Mouse (Mus musculus) layer of hippocampus, adult 18-20 months (tissue): ENCODE data around the gene Cd82. TPM values are rescaled to one million over a fixed set of nuclear protein-coding genes. Genes with fewer than 3 reads are reported as not detected.

Experiments used
- DNase-seq, 2 experiments: peaks; one replicate each; pipeline ENCODE4 v3.0.0; 2022; ENCODE audit warnings: low spot score in 2 of 2
- long read RNA-seq: library from polyadenylated mRNA; stranded (forward); transcript quantifications from one replicate; pipeline ENCODE4 v2.0.0, GENCODE M21; 2021
- total RNA-seq, 2 experiments: library from RNA; stranded (reverse); gene quantifications; 2 replicates each; pipeline ENCODE4 v1.2.3; 2021

Gene Cd82
- total RNA-seq: 10 to 100 TPM; 22.4 to 23.5 TPM
- long read RNA-seq, transcript Cd82-201 (10 exons, 1,824 nt): major isoform, 10 of 11 reads
- long read RNA-seq, partial matches to known transcripts: 0 of 11 reads
- long read RNA-seq, other reads (novel, unspliced or antisense): 0 of 11 reads

DNA sequence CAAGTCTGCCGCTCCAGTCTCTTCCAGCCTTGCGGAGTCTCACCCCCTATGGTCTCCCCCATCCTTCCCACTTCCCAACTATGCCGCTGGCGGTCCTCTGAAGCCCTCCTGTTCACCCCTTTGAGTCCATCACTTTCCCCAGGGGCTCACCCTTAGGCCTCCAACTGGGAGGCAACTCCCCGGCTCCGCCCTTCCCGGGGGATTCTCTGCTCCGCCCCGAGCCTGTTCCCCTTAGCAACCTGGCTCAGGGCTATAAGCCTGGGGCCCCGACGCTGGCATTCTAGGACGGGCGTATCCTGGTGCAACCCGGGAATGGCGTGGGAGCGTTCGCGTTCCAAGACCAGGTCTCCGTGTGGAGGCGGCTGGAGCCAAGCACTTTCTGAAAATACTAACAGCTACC lies at the start of gene Cd82:
Cd82 (minus strand) TSS at position 381 of the 400 bp plus-strand sequence.
- DNase-seq: no peak

GRCm38 (mm10) chr2:93512130-93512529 lies 49.2 kb upstream of the Cd82 start:
- DNase-seq: no peak

DNA sequence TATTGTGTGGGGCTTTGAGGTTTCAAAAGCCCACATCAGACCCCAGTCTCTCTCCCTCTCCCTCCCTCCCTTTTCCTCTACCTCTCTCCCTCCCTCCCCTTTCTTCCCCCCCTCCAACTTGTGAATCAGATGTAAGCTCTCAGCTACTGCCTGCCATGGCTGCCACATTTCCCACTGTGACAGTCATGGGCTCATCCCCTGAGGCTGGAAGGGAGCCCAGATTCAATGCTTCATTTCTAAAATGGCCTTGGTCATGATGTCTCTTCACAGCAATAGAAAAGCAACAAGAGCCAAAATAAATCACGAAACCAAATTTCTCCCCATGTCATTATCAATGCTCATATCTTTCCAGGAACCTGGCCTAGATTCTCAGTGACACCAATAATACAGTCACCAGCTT lies 47.9 kb upstream of the Cd82 start:
- DNase-seq: no peak

DNA sequence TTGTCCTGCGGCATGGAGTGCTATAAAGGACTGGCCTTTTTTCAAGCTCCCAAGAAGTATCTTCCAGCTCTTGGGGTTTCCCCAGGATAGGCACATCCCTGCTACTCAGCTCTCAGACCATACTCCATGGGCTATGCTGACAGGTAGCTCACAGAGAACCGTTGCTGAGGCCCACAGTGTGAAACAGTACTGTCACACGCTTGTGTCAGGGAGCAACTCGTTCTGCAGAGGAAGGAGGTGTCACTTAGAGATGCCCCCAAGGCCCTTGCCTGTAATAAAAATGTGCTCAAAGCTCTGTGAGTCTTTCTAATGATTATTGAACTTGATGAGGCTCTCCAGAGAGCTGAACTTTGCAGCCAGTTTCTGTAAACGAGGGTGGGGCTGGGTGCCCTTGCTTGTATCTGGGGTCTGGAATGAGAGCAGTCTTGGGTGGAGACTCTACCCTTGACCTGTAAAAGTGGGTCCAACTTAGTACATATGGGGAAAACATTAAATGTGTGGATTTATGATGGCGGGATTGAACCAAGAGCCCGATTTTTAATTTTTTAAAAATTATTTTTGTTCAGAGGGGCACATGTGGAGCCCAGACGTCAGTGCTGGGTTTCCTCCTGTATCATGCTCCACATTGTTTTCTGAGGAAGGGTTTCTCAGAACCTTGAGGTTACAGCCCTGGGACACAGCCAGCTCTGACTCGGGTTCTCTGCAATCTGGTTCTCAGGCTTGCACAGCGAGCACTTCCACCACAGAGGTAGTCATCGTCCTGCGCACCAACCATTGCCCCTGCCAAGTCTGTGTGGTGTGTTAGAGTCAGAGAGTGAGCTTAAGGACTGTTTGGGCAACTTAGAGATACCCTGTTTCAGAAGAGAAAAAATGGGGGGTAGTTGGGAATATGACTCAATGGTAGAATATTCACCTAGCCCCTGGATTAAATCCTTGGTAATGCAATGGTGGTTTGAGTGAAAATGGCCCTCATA lies 47.1 kb upstream of the Cd82 start:
- DNase-seq: no peak

DNA sequence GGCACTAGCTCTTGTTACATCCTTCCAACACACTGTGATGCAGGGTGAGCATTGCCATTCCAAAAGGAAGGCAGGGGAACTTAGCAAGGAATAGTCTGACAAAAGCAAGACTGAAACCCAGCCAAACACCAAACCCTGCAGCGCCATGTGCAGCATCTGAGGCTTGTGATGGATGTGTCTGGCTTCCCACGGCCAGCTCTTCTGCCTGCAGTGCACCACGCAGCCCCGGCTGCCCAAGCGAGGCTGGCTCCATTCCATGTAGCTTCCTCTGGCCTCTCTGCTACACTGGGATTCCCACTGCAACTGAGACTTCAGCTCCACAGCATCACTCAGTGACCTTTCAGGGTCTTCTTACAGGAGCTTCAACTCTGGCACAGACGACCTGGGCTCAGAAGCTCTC lies 42.2 kb upstream of the Cd82 start:
- no peak for DNase-seq

GRCm38 (mm10) chr2:93503353-93503752 lies 40.4 kb upstream of the Cd82 start:
- peak in 1 of 2 experiments; percentile 17 for DNase-seq

GRCm38 (mm10) chr2:93501303-93501702 lies 38.4 kb upstream of the Cd82 start:
- no peak for DNase-seq

DNA sequence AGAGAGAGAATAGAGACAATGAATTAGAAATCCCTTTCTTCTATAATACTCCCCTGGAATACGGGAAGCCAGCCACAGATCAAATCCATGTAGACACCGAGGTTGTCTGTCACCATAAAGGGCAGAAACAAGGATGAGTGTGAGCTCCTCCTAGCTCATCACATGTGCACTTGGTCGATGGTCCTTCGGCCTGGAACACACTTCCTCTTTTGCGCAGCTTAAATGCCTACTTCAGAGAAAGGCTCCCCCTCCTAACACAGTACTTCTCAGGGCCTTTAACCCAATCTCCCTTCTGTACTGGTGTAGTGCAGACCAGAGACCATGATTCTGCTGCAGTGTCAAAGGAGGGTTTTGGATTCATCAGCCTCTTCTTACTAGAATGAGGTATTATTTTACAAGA lies 34.3 kb upstream of the Cd82 start:
- no peak for DNase-seq

- DNase-seq: no peak
These were observed 32.2 kb upstream of the Cd82 start for GRCm38 (mm10) chr2:93495170-93495569.

DNA sequence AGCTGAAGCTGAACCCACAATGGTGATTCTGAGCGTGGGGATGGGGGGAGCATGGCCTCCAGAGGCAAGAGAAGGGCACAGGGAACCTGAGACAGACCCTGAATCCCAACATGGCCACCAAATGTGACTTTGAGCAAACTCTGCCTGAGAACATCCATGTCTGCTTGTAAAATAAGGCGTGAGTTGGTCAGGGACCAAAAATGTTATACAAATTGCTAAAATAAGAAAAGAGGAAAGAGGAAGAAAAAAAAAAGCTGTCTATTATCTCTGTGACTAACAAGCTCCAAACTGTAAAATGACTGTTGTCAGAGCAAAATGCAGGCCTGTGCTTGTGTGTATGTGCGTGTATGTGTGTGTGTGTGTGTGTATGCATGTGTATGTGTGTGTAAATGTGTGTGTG lies 30.6 kb upstream of the Cd82 start:
- no peak for DNase-seq

DNA sequence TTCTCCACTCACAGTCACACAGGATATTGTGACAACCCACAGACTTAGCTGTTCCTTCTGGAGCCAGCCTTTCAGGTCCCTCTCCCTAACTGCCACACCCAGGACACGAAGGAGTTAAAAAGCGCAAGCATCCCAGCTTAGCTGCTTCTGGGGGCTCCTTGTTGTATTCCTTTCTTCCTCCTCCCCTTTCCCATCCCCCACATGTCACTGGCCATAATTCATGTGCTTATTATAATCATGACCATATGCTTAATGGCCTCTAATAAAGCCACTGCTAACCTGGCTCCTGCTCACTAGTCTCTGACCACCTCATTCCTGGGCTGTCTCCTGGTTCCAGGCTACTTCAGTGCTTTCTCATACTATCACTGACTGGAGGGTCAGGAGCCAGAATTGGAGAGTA lies 27.6 kb upstream of the Cd82 start:
- DNase-seq: no peak

DNA sequence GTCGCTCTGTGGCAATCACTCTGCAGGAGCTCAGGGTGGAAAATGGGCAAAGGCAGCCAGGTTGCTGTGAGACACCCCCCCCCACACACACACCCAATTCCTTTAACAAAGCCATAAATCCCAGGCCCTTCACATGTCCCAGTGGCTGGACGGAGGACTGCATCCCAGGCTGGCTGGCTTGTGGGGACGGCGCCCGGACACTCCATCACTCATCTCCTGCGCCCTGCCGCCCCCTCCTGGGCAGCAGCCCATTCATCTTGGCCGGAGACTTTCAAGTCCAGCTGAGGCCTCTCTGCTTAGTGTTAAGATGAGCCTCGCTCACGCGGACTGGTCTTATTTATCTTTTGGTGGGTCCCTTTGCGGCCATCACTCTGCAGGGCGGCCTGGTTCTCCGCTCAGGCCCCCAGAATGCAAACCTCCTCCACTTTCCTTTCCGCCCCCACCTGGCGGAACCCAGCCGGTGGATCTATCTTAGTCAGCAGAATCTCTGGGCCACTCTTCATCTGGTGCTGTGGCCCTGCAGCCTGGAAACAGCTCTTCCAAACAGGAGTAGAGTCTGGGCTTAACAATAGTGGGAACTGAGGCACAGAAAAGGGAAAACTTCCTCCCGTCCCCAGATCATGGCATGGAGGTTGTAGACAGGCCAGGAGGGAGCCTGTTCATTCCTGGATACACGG lies 26.1 kb upstream of the Cd82 start:
- no peak for DNase-seq

DNA sequence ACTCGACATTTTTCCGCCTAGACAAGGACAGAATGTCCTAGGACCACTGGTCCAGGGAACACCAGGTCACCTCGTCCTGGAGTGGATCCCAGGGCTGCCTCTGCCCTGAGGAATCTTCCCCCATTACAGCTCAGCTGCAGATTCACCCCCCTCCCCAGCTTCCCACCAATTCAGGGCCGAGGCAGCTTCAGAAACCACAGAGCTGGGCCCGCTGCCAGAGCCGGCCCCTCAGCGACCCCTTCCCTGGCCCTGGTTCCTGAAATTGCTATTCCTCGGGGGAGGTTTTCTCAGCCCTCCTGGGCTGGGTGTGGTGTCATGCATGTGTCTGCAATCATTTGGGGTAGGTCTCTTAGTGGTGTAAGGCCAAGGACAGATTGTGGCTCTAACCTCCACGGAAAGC lies 22.5 kb upstream of the Cd82 start:
- no peak for DNase-seq

GRCm38 (mm10) chr2:93482036-93482644 lies 19.2 kb upstream of the Cd82 start:
- peak in 1 of 2 experiments; percentile 11 for DNase-seq

DNA sequence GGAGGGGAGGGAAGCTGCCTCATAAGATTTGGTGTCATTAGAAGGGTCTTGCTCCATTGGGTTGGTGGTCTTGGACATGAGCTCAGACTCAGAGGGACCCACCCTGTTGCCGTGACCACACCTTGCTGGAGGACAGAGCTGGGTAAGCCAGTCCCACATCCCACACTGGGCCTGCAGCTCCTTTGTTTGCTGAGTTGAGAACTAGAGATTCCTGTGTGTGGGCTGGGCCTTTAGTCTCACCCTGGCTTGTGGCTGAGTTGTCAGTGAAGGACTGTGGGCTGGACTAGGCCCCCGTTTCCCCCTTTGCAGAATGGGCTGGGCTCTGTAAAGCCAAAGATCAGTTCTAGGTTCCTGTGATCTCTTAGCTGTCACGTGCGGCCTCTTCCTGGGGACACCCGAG lies 15.8 kb upstream of the Cd82 start:
- DNase-seq: no peak

GRCm38 (mm10) chr2:93477519-93477918 lies 14.6 kb upstream of the Cd82 start:
- peak in 1 of 2 experiments; percentile 60 for DNase-seq

GRCm38 (mm10) chr2:93476487-93476886 lies 13.5 kb upstream of the Cd82 start:
- DNase-seq: no peak

DNA sequence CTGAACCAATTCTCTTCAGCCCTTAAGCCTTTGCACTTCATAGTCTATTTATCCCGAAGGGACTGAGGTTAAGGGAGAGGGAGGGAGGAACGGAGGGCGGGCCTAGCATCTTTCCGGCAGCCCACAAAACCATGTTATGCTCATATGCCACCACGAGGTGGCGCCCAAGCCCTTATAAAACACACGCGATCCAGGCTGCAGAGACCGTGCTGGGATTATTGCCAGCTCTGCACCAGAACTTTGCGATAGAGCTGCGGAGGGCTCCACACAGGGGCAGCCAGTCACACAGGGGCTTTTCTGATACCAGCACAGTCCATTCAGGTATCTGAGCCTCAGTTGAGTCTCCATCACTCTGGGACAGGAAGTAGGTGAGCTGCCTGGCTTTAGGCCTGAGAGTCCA lies 12.1 kb upstream of the Cd82 start:
- DNase-seq: peak; percentile 86 to 98

DNA sequence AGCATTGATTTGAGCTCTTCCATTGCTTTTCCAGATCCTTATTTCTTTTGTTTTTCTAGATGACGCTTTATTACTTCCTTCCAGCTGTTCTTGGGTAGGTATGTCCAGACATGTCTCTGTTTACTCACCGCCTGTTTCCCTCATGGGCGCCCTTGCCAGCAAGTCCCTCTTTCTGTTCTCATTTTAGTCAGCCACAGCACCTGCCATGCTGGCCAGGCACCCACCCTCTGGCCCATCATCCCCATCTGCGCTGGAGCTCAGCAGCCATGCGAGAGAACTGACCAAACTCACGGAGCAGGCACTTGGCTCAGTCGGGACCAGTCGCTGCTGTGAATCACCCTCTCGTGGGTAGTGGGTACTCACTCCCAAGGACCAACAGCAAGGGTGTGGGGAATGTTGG lies 11.0 kb upstream of the Cd82 start:
- no peak for DNase-seq

GRCm38 (mm10) chr2:93470849-93471576 lies 8.1 kb upstream of the Cd82 start:
- DNase-seq: peak; percentile 74 to 92

- DNase-seq: peak in 1 of 2 experiments; percentile 37
These were observed 7.2 kb upstream of the Cd82 start for GRCm38 (mm10) chr2:93470127-93470526.
